Mouse (Mus musculus): ENCODE data around the gene Kdm5a. TPM values are rescaled to one million over a fixed set of nuclear protein-coding genes. Genes with fewer than 3 reads are reported as not detected.
A peak's percentile ranks its signal among the peaks of the same experiment; 100 is the strongest.

The Kdm5a gene
- polyA plus RNA-seq, 1 experiment, result 9.4 TPM

- H3K4me1 ChIP-seq (ENCODE audit: control insufficient read depth, insufficient read depth, low read length), result peaks cover 7% of the 10 kb centered on the region
- no peak overlapping the region for H3K4me3 ChIP-seq (ENCODE audit: insufficient read depth, low read length)
- H3K27ac ChIP-seq (ENCODE audit: insufficient read depth, low read length), result no peak overlapping the region; the same call in 1 of the 2 replicates
- TF ChIP-seq CTCF (IDR thresholded peaks at IDR 0.05; ENCODE audit: extremely low read depth, insufficient read depth, low read length) (peak; percentile 43), POLR2A (IDR thresholded peaks at IDR 0.05; ENCODE audit: extremely low read depth, insufficient read depth, low read length) (no peak)
Observed at GRCm38 (mm10) chr6:120481538-120481937, 117.6 kb downstream of the Kdm5a start.

- TF ChIP-seq CTCF (IDR thresholded peaks at IDR 0.05; ENCODE audit: extremely low read depth, insufficient read depth, low read length) (no peak), POLR2A (IDR thresholded peaks at IDR 0.05; ENCODE audit: extremely low read depth, insufficient read depth, low read length) (no peak)
- no peak overlapping the region for H3K4me3 ChIP-seq (ENCODE audit: insufficient read depth, low read length)
- H3K27ac ChIP-seq (ENCODE audit: insufficient read depth, low read length), result no peak overlapping the region; the same call in 1 of the 2 replicates
- peaks cover 7% of the 10 kb centered on the region for H3K4me1 ChIP-seq (ENCODE audit: control insufficient read depth, insufficient read depth, low read length)
Observed at GRCm38 (mm10) chr6:120482021-120482420, 118.1 kb downstream of the Kdm5a start.

- Histone ChIP-seq H3K27ac (ENCODE audit: insufficient read depth, low read length) (peak overlapping the region; percentile 36; the same call in 1 of the 2 replicates), H3K4me3 (ENCODE audit: insufficient read depth, low read length) (no peak overlapping the region), H3K4me1 (ENCODE audit: control insufficient read depth, insufficient read depth, low read length) (peaks cover 7% of the 10 kb centered on the region)
- TF ChIP-seq POLR2A (IDR thresholded peaks at IDR 0.05; ENCODE audit: extremely low read depth, insufficient read depth, low read length), result no peak
- no peak for TF ChIP-seq CTCF (IDR thresholded peaks at IDR 0.05; ENCODE audit: extremely low read depth, insufficient read depth, low read length)
Observed at GRCm38 (mm10) chr6:120482756-120483155, 118.8 kb downstream of the Kdm5a start.

- peak; percentile 38; the same call in 1 of the 2 replicates for TF ChIP-seq CTCF (IDR thresholded peaks at IDR 0.05; ENCODE audit: extremely low read depth, insufficient read depth, low read length)
- no peak for TF ChIP-seq POLR2A (IDR thresholded peaks at IDR 0.05; ENCODE audit: extremely low read depth, insufficient read depth, low read length)
Observed at GRCm38 (mm10) chr6:120483211-120483626, 119.3 kb downstream of the Kdm5a start.

GRCm38 (mm10) chr6:120485038-120485437 lies 121.1 kb downstream of the Kdm5a start:
- TF ChIP-seq POLR2A (IDR thresholded peaks at IDR 0.05; ENCODE audit: extremely low read depth, insufficient read depth, low read length) (no peak), CTCF (IDR thresholded peaks at IDR 0.05; ENCODE audit: extremely low read depth, insufficient read depth, low read length) (no peak)
- Histone ChIP-seq H3K4me3 (ENCODE audit: insufficient read depth, low read length) (no peak overlapping the region), H3K27ac (ENCODE audit: insufficient read depth, low read length) (no peak overlapping the region), H3K4me1 (ENCODE audit: control insufficient read depth, insufficient read depth, low read length) (peaks cover 7% of the 10 kb centered on the region)

More at GRCm38 (mm10) chr6:120483211-120483626, 119.3 kb downstream of the Kdm5a start:
- H3K4me1 ChIP-seq (ENCODE audit: control insufficient read depth, insufficient read depth, low read length), result peaks cover 7% of the 10 kb centered on the region
- H3K4me3 ChIP-seq (ENCODE audit: insufficient read depth, low read length), result no peak overlapping the region
- no peak overlapping the region for H3K27ac ChIP-seq (ENCODE audit: insufficient read depth, low read length)

- TF ChIP-seq CTCF (IDR thresholded peaks at IDR 0.05; ENCODE audit: extremely low read depth, insufficient read depth, low read length), result no peak
- no peak for TF ChIP-seq POLR2A (IDR thresholded peaks at IDR 0.05; ENCODE audit: extremely low read depth, insufficient read depth, low read length)
- no peak overlapping the region for H3K27ac ChIP-seq (ENCODE audit: insufficient read depth, low read length)
Observed at GRCm38 (mm10) chr6:120486051-120486510, 122.2 kb downstream of the Kdm5a start.

GRCm38 (mm10) chr6:120488647-120489046 lies 124.7 kb downstream of the Kdm5a start:
- Histone ChIP-seq H3K27ac (ENCODE audit: insufficient read depth, low read length) (no peak overlapping the region), H3K4me1 (ENCODE audit: control insufficient read depth, insufficient read depth, low read length) (no peaks in the 10 kb centered on the region; the same call in 1 of the 2 replicates), H3K4me3 (ENCODE audit: insufficient read depth, low read length) (no peak overlapping the region)
- TF ChIP-seq CTCF (IDR thresholded peaks at IDR 0.05; ENCODE audit: extremely low read depth, insufficient read depth, low read length) (no peak), POLR2A (IDR thresholded peaks at IDR 0.05; ENCODE audit: extremely low read depth, insufficient read depth, low read length) (no peak)

More at GRCm38 (mm10) chr6:120486051-120486510, 122.2 kb downstream of the Kdm5a start:
- no peak overlapping the region for H3K4me3 ChIP-seq (ENCODE audit: insufficient read depth, low read length)
- H3K4me1 ChIP-seq (ENCODE audit: control insufficient read depth, insufficient read depth, low read length), result peaks cover 3% of the 10 kb centered on the region

GRCm38 (mm10) chr6:120489461-120489860 lies 125.5 kb downstream of the Kdm5a start:
- peak overlapping the region; percentile 94; the same call in 1 of the 2 replicates for H3K4me3 ChIP-seq (ENCODE audit: insufficient read depth, low read length)
- no peaks in the 10 kb centered on the region; the same call in 1 of the 2 replicates for H3K4me1 ChIP-seq (ENCODE audit: control insufficient read depth, insufficient read depth, low read length)
- H3K27ac ChIP-seq (ENCODE audit: insufficient read depth, low read length), result no peak overlapping the region

GRCm38 (mm10) chr6:120491064-120491463 lies 127.1 kb downstream of the Kdm5a start:
- Histone ChIP-seq H3K4me3 (ENCODE audit: insufficient read depth, low read length) (peak overlapping the region; percentile 94), H3K4me1 (ENCODE audit: control insufficient read depth, insufficient read depth, low read length) (no peaks in the 10 kb centered on the region; the same call in 1 of the 2 replicates), H3K27ac (ENCODE audit: insufficient read depth, low read length) (peak overlapping the region; percentile 60; the same call in 1 of the 2 replicates)
- TF ChIP-seq CTCF (IDR thresholded peaks at IDR 0.05; ENCODE audit: extremely low read depth, insufficient read depth, low read length), result no peak
- TF ChIP-seq POLR2A (IDR thresholded peaks at IDR 0.05; ENCODE audit: extremely low read depth, insufficient read depth, low read length), result no peak

More at GRCm38 (mm10) chr6:120489461-120489860, 125.5 kb downstream of the Kdm5a start:
- TF ChIP-seq POLR2A (IDR thresholded peaks at IDR 0.05; ENCODE audit: extremely low read depth, insufficient read depth, low read length), result no peak
- TF ChIP-seq CTCF (IDR thresholded peaks at IDR 0.05; ENCODE audit: extremely low read depth, insufficient read depth, low read length), result no peak

GRCm38 (mm10) chr6:120491862-120492498 lies 128.1 kb downstream of the Kdm5a start:
- TF ChIP-seq POLR2A (IDR thresholded peaks at IDR 0.05; ENCODE audit: extremely low read depth, insufficient read depth, low read length) (no peak), CTCF (IDR thresholded peaks at IDR 0.05; ENCODE audit: extremely low read depth, insufficient read depth, low read length) (no peak)
- peak overlapping the region; percentile 94 for H3K4me3 ChIP-seq (ENCODE audit: insufficient read depth, low read length)
- no peaks in the 10 kb centered on the region; the same call in 1 of the 2 replicates for H3K4me1 ChIP-seq (ENCODE audit: control insufficient read depth, insufficient read depth, low read length)
- H3K27ac ChIP-seq (ENCODE audit: insufficient read depth, low read length), result peak overlapping the region; percentile 98
